Mouse (Mus musculus): ENCODE results near the gene Gm11397.
A peak's percentile ranks its signal among the peaks of the same experiment; 100 is the strongest.
"Not testable (repeated sequence)": the region's sequence is repeated elsewhere in the genome, so short reads cannot be mapped to it uniquely, and the experiment has no call there.

Gm11397 gene

DNA sequence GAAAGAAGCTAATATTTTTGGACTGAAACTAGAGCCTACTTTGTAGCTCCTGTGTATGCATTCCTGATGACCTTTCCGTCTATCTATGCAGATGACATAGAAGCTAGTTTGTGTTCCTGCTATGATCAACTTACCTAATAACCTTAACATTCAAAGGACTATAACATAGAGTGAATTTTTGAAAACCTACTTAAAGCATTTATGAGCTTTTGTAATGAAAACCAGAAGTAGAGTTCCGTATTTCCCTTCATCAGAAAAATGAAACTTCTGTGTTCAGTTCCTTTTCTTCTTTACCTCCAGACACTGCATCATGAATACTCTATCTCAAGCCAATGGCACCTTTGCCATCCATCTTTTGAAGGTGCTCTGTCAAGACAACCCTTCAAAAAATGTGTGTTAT is at the start of gene Gm11397:
Gm11397 (plus strand) TSS at position 301 of the 400 bp plus-strand sequence.
- DNase-seq, result not testable (repeated sequence)

DNA sequence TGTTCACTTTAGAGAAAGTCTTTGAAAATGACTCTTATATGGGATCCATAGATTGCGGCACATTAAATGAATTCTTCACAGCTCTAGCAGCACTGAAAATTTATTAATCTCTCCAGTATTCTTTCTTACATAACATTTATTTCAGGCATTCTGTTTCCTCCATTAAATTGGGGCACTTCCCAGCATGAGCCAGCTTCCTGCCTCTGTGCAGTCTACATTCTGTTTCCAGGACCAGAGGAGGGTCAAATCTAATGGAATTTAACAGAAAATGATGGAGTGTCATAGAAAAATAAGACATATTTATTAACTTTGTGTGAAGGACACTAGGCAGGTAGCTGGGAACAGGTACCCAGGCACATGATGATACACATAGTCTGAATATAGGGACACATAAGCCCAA is 38.9 kb upstream of the Gm11397 start:
- peak; percentile 45 for DNase-seq

DNA sequence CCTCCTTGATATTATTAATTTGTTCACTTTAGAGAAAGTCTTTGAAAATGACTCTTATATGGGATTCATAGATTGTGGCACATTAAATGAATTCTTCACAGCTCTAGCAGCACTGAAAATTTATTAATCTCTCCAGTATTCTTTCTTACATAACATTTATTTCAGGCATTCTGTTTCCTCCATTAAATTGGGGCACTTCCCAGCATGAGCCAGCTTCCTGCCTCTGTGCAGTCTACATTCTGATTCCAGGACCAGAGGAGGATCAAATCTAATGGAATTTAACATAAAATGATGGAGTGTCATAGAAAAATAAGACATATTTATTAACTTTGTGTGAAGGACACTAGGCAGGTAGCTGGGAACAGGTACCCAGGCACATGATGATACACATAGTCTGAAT is 37.2 kb downstream of the Gm11397 start:
- peak; percentile 22 for DNase-seq

All from cerebellum, adult 9-10 months (tissue).